Mouse (Mus musculus) lung, postnatal 25 days (tissue): Measurements from ENCODE around the gene 4921524J17Rik.

ENCODE experiments used
- DNase-seq: peaks from one replicate; pipeline ENCODE4 v3.0.0; 2022; ENCODE audit warnings: low spot score

Gene 4921524J17Rik

DNA sequence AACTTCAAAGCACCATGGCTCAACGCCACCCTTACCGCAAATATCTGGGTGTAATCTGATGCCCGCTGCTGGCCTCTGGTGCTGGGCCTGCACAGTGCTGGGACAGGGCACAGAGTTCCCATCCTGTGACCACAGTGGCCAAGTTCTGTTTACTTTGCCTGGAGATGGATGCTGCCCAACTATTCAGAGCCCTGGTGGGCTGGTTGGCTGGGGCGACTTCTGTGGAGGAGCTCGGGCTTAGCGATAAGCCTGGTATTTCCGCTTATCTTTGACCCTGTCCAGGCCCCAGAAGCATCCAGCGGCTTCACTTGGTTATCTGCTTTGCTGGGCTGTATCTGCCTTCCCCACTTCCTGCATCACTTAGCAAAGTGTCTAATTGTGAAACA lies 51.8 kb downstream of the 4921524J17Rik start:
- peak; percentile 69 for DNase-seq

DNA sequence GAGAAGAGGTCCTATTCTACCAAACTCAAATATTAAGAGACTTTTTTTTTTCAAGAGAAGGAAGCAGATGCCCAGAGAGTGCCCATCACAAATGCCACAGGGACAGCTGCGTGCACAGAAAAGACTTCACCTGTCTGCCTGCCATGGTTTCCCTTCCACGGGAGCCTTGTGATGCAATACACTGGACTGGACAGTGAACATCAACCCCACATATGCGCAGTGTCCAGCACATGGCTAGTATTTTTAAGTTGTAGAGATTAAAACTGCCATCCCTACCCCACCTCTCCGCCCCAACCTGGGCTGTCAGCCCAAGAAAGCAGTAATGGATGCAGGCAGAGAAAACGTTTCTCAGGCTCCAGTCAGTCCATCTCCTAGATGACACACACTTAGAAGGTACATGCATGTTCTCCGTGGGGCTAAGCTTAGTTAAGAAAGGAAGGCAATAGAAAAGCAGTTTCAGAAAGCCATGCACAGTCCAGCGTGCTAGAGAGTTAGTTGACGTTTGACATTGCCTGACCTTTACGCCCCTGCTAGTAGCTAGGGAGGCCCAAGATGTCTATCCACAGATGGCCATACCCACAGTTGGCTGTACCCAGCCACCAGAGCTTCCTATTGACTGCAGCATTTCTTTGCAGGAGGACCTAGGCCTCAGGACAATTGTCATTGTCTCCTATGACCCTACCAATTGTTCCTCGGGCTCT lies 52.4 kb downstream of the 4921524J17Rik start:
- DNase-seq: no peak

DNA sequence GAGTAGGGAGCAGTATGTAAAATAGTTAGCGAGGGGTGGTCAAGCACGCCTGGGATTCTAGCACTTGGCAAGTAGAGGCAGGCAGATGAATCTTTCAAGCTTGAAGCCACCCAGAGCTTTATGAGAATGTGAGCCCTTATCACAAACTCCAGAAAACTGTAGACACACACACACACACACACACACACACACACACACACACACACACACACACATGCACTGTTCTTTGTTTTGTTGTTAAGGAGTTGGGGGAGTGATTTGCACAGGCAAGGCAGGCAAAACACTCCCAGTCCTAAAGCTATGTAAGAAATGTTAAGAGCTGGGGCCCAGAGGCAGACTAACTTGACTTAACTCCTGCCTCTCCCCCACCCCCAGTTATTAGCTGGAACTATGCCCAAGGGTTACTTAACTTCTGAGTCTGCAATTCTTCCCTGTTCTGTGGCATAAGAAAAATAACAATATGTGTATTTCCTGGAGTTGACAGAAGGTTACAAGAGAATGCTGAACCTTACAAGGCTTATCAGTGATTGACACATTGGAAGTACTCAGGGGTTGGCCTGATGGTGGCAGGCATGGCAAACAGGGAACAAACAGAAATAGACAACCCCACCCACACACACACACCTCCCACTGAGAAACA lies 53.4 kb downstream of the 4921524J17Rik start:
- DNase-seq: peak; percentile 88

DNA sequence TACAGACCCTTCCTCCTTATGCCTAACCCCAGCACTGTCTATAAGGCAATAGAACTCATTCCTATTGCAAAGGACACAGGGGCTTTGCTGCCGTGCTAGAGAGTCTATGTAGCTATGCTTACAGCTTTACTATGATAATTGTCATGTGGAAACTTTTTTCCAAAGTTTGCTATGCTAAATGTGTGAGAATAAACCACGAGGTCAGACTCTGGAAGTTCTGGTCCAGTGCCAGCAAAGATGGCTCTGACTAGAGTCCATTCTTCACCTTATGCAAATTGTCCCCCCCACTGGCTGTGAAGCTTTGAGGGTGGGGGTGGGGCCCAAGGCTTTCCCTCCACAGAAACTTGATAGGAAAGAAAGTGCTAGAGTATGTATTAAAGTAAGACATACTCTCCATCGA lies 56.1 kb downstream of the 4921524J17Rik start:
- no peak for DNase-seq

DNA sequence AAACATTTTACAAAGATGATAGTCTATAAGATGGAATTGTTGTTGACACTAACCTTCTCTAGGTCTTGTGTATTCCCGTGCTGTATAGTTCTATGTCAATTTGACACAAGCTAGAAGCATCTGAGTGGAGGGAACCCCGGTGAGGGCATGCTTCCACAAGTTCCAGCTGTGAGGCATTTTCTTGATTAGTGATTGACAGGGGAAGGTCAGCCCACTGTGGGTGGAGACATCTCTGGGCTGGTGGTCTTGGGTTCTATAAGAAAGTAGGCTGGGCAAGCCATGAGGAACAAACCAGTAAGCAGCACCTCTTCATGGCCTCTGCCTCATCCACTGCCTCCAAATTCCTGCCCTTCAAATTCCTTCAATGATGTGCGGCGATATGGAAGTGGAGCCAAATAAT lies 58.3 kb downstream of the 4921524J17Rik start:
- DNase-seq: no peak

DNA sequence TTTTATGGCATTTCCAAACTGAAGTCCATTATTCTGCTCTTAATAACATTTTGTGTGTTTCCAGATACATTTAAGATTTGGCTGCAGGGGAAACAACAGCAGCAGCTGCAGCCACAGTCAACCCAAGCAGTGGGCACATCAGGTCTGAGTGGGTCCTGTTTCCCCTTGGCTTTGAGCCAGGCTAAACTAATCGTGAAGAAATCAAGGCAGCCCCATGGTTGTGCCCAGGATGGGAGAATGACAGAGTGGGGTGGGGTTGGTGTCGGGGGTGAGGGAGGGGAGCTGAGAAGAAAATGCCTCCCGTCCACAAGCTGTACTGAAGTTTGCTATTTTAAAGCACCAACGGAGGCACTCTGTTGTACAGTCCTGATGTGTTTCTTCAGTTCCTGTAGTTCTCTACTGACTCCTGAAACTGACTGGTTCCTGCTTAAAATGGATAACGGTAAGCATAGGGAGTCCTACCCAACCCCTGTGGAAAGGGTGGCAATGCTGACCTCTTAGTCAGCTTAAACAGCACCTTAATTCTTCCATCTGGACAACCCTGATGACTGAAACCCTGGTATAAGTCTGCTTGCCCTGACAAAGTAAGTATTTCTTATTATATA lies 59.1 kb downstream of the 4921524J17Rik start:
- DNase-seq: no peak

DNA sequence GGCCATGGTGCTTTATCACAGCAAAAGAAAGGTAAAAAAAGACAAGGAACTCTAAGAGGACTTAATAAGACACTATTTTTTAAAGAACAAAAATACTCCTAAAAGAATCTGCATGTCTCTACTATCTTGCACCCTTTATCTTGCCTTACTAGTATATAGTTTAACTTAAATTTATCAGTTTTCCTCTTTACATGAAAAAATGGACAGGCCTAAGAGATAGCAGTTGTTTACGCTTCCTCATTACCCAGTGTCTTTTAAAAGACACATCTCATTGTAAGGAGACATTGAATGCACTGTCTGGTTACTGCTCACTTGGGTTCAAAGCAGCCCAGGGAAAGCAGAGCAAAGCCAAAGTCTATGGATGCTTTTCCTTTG lies 60.2 kb downstream of the 4921524J17Rik start:
- no peak for DNase-seq

DNA sequence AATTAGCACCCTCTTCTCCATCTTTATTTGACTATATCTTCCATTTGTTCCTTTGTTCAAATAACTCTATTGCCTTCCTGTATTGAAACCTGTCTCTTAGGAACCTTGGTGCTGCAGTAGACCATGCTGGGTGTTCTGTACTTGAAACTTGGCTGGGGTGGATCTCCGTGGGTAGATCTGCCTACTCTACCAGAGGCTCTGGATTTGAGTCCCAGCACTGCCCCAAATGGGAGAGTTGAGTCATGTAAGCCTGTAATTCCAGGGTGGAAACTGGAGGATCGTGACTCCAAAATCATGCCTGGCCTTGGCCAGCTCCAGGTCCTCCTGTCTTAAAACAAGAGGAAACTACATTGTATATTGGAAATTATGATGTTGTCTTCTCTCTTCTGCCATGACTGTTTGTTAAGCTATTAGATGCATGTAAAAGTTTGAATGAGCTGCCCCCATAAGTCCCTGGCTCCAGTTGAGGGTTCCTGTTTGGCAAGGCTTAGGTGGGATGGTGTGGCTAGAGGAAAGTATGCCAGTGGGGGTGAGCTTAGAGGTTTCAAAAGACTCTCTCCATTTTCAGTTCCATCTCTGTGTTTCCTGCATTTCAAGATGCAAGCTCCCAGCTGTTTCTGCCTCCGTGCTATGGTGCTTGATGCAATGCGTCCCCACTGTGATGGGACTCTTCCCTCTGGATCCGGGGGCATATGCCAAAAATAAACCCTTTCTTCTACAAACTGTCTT lies 60.7 kb downstream of the 4921524J17Rik start:
- no peak for DNase-seq

DNA sequence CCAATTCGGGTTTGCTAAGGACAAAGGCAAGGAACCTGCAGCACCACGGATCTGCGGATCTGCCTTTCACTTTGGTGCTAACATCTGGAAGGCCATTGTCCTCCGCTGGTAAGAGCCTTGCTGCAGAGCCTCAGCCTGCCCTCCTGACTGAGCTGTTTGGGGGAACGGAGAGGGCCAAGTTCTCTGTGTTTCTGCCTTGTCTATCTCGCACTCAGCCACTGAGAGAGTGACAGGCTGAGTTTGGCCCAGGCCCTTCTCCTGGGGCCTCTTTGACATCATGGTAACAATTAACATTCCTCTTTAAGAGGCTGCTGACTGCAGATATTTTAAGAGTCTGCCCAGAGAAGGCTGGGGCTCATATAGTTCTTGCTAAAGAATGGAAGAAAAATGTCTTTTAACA lies 67.5 kb downstream of the 4921524J17Rik start:
- DNase-seq: no peak

DNA sequence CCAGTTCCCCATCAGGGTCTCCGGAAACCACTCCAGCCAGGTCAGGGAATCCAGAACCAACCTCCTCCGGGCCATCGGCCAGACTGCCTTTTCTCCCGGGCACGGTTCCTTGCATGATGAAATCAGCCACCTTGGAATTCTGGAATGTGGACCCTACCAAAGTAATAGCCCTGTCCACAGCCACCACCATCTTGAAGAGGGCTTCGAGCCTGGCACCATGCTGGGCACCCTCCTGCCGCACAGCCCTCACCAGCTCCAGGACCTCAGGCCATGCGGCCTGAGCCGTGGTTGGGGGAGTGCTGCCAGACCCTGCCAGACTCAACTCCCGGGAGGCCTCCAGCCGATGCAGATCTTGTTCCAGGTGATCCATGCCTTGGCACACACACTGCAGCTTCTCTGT lies 68.0 kb downstream of the 4921524J17Rik start:
- no peak for DNase-seq

DNA sequence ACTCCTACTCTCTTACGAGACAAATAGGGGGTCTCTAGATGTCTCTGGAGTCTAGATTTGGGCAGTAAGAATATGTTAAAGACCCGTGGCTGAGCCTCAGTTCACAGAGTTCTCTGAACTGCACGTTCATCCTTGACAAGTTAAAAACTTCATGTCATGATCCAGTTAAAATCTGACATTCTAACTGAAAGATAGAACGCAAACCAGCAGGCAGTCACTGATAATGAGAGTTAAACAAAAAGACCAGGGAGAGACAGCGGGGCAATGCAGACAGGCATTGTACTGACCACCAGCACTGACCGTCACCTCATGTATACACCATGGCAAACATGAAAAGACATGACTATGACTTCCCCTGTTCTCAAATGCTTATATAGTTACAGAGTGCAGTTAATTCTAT lies 69.2 kb downstream of the 4921524J17Rik start:
- DNase-seq: no peak

DNA sequence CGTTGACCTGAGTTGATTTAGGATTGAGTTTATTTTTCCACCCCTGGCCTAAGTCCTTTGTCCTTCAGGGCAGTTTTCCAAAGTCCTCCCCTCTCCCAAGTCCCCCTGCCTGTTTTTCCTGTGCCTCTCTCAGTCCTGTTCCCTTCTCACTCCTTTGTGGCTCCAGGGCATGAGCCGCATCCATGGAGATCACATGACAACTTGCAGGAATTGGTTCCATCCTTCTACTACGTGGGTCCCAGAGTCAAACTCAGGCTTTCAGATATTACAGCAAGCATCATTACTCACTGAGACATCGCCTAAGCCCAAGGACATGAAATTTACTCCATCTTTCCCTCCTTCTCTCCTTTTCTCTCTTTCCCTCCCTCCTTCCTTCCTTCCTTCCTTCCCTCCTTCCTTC lies 70.4 kb downstream of the 4921524J17Rik start:
- DNase-seq: no peak
